Mouse (Mus musculus): Measurements from ENCODE around the gene Ctcf. TPM values are rescaled to one million over a fixed set of nuclear protein-coding genes. Genes with fewer than 3 reads are reported as not detected.

Gene Ctcf
- polyA plus RNA-seq, 1 experiment from 2014 or later, result 134 TPM

DNA sequence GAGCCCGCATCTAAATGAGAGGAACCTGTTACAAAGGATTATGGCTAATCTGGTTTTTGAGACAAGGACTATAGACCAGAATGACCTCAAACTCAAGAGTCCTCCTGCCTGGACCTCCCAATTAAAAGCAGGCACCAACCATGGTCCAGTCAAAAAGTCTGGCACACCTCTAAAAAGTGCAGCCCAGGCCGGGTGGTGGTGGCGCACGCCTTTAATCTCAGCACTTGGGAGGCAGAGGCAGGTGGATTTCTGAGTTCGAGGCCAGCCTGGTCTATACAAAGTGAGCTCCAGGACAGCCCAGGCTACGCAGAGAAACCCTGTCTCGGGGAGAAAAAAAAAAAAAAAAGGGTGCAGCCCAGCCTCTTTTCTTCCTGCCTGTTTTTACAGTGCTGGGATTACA lies 49.0 kb downstream of the Ctcf start:
- WGBS, result 72% methylated on average over 7 of the region's 7 CpGs
- peak overlapping the region; percentile 57 for H3K4me2 ChIP-seq
- H3K36me3 ChIP-seq, result peaks cover 46% of the 10 kb centered on the region

DNA sequence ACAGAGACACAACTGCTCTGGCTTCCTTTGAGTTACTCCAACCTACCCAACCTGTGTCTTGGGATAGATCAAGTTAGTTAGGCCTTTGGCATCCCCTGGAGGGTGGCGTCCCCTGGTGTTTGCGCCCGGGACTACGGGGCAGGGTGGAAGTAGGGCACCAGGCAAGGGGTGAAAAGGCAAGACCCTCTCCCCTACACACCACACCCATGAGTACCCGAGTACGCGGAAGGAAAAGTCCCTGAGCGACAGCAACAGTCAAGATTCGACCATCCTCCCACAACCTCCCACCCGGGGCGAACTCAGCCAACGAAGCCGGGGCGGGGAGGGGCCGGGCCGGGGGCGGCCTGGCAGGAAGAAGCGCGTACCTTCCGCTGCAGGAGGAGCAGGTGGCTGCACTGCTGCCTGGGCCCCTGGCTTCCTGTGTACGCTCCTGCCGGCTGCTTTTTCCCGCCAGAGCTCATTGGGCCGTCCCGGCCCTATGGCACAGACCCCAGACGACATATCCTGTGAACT lies 49.5 kb downstream of the Ctcf start, which contains the start of gene Carmil2:
Gene Carmil2, plus strand, starts transcription at position 479 of the 513 bp plus-strand sequence.
- Histone ChIP-seq H3K4me2 (peak within 1 kb of the TSS; percentile 57), H3K4me3 (replicated peaks) (peak within 1 kb of the TSS; percentile 22), H3K4me1 (peaks cover 14% of the 10 kb centered on the region), H3K36me3 (peaks cover 41% of the 10 kb centered on the region), H3K9ac (peak within 1 kb of the TSS; percentile 15; the same call in 1 of the 2 replicates), H3K9me3 (replicated peaks) (no peaks in the 10 kb centered on the region), H3K27me3 (no peaks in the 10 kb centered on the region), H3K27ac (no peak within 1 kb of the TSS)
- ATAC-seq (replicated peaks; ENCODE audit: low FRiP score), result peak; percentile 38
- WGBS, result 7% methylated on average over 26 of the region's 26 CpGs

More for the DNA sequence above, 49.0 kb downstream of the Ctcf start:
- H3K27me3 ChIP-seq, result no peaks in the 10 kb centered on the region
- H3K27ac ChIP-seq, result no peak overlapping the region
- ATAC-seq (replicated peaks; ENCODE audit: low FRiP score), result no peak
- H3K4me1 ChIP-seq, result peaks cover 14% of the 10 kb centered on the region
- H3K9ac ChIP-seq, result 0 out of 2 replicates have a peak overlapping the region, but pooled peaks have one; percentile 15
- peak overlapping the region; percentile 22; the same call in 1 of the 2 replicates for H3K4me3 ChIP-seq (replicated peaks)
- H3K9me3 ChIP-seq (replicated peaks), result no peaks in the 10 kb centered on the region

GRCm38 (mm10) chr8:105686551-105686950 lies 50.2 kb downstream of the Ctcf start:
- Histone ChIP-seq H3K27me3 (no peaks in the 10 kb centered on the region), H3K9me3 (replicated peaks) (no peaks in the 10 kb centered on the region), H3K4me1 (peaks cover 14% of the 10 kb centered on the region), H3K9ac (no peak overlapping the region), H3K27ac (no peak overlapping the region), H3K4me2 (peak overlapping the region; percentile 57; the same call in 1 of the 2 replicates), H3K4me3 (replicated peaks) (no peak overlapping the region), H3K36me3 (peaks cover 34% of the 10 kb centered on the region)
- no peak for ATAC-seq (replicated peaks; ENCODE audit: low FRiP score)
- 57% methylated on average over 6 of the region's 6 CpGs for WGBS

DNA sequence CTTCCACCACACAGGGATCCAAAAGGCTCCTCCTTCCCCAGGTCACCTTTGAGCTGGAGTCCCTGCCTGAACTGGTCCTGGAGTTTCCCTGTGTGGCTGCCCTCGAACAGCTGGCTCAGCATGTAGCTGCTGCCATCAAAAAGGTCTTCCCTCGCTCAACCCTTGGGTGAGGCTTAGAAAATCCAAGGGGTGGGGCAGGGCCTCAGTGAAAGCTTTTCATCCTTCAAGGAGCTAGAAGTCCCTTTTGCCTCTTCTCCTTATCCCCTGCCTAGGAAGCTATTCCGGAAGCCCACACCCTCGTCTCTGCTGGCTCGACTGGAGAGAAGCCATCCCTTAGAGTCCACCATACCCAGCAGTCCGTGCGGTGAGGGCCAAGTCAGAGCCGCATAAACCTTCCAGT lies 51.1 kb downstream of the Ctcf start:
- H3K27ac ChIP-seq, result no peak overlapping the region
- no peak overlapping the region for H3K4me2 ChIP-seq
- no peaks in the 10 kb centered on the region for H3K9me3 ChIP-seq (replicated peaks)
- peaks cover 14% of the 10 kb centered on the region for H3K4me1 ChIP-seq
- H3K9ac ChIP-seq, result no peak overlapping the region
- no peaks in the 10 kb centered on the region for H3K27me3 ChIP-seq
- no peak overlapping the region for H3K4me3 ChIP-seq (replicated peaks)
- peaks cover 25% of the 10 kb centered on the region for H3K36me3 ChIP-seq
- 70% methylated on average over 8 of the region's 8 CpGs for WGBS
- ATAC-seq (replicated peaks; ENCODE audit: low FRiP score), result no peak

- H3K9ac ChIP-seq, result no peak overlapping the region
- ATAC-seq (replicated peaks; ENCODE audit: low FRiP score), result no peak
- no peak overlapping the region for H3K4me2 ChIP-seq
- WGBS, result 78% methylated on average over 14 of the region's 14 CpGs
- H3K27me3 ChIP-seq, result no peaks in the 10 kb centered on the region
- H3K4me1 ChIP-seq, result peaks cover 14% of the 10 kb centered on the region
- H3K9me3 ChIP-seq (replicated peaks), result no peaks in the 10 kb centered on the region
- peaks cover 22% of the 10 kb centered on the region for H3K36me3 ChIP-seq
- no peak overlapping the region for H3K27ac ChIP-seq
- H3K4me3 ChIP-seq (replicated peaks), result no peak overlapping the region
These were observed 51.9 kb downstream of the Ctcf start for GRCm38 (mm10) chr8:105688242-105688752.

- ATAC-seq (replicated peaks; ENCODE audit: low FRiP score), result no peak
These were observed 53.1 kb downstream of the Ctcf start for GRCm38 (mm10) chr8:105689256-105689982.

GRCm38 (mm10) chr8:105689983-105690360 lies 53.6 kb downstream of the Ctcf start:
- Histone ChIP-seq H3K9me3 (replicated peaks) (no peaks in the 10 kb centered on the region), H3K27ac (no peak overlapping the region), H3K27me3 (peaks cover 3% of the 10 kb centered on the region), H3K9ac (no peak overlapping the region), H3K4me1 (peaks cover 27% of the 10 kb centered on the region), H3K4me3 (replicated peaks) (no peak overlapping the region), H3K4me2 (no peak overlapping the region), H3K36me3 (peaks cover 6% of the 10 kb centered on the region; the same call in 1 of the 2 replicates)
- WGBS, result 90% methylated on average over 9 of the region's 9 CpGs
- ATAC-seq (replicated peaks; ENCODE audit: low FRiP score), result no peak

More at GRCm38 (mm10) chr8:105689256-105689982, 53.1 kb downstream of the Ctcf start:
- Histone ChIP-seq H3K9ac (no peak overlapping the region), H3K4me3 (replicated peaks) (no peak overlapping the region), H3K27me3 (no peaks in the 10 kb centered on the region), H3K9me3 (replicated peaks) (no peaks in the 10 kb centered on the region), H3K36me3 (peaks cover 11% of the 10 kb centered on the region), H3K27ac (no peak overlapping the region), H3K4me2 (no peak overlapping the region), H3K4me1 (peaks cover 24% of the 10 kb centered on the region)
- 67% methylated on average over 35 of the region's 35 CpGs for WGBS

- Histone ChIP-seq H3K36me3 (peaks cover 6% of the 10 kb centered on the region; the same call in 1 of the 2 replicates), H3K9ac (no peak overlapping the region), H3K4me1 (peaks cover 17% of the 10 kb centered on the region), H3K4me3 (replicated peaks) (no peak overlapping the region), H3K4me2 (no peak overlapping the region), H3K27me3 (peaks cover 6% of the 10 kb centered on the region), H3K9me3 (replicated peaks) (no peaks in the 10 kb centered on the region), H3K27ac (no peak overlapping the region)
- ATAC-seq (replicated peaks; ENCODE audit: low FRiP score), result no peak
- WGBS, result 85% methylated on average over 14 of the region's 14 CpGs
These were observed 54.6 kb downstream of the Ctcf start for GRCm38 (mm10) chr8:105690978-105691377.

- no peak overlapping the region for H3K4me2 ChIP-seq
- peaks cover 6% of the 10 kb centered on the region for H3K27me3 ChIP-seq
- 94% methylated on average over 11 of the region's 11 CpGs for WGBS
- H3K9ac ChIP-seq, result no peak overlapping the region
- no peak for ATAC-seq (replicated peaks; ENCODE audit: low FRiP score)
- H3K4me1 ChIP-seq, result peaks cover 15% of the 10 kb centered on the region
- no peak overlapping the region for H3K27ac ChIP-seq
- peaks cover 22% of the 10 kb centered on the region for H3K36me3 ChIP-seq
- H3K9me3 ChIP-seq (replicated peaks), result no peaks in the 10 kb centered on the region
- no peak overlapping the region for H3K4me3 ChIP-seq (replicated peaks)
These were observed 56.2 kb downstream of the Ctcf start for GRCm38 (mm10) chr8:105692449-105693182.

GRCm38 (mm10) chr8:105693648-105694047 lies 57.3 kb downstream of the Ctcf start:
- 3% methylated on average over 28 of the region's 30 CpGs for WGBS
- Histone ChIP-seq H3K4me2 (peak overlapping the region; percentile 94), H3K36me3 (peaks cover 32% of the 10 kb centered on the region), H3K4me1 (peaks cover 15% of the 10 kb centered on the region), H3K27me3 (peaks cover 6% of the 10 kb centered on the region), H3K27ac (no peak overlapping the region), H3K9me3 (replicated peaks) (no peaks in the 10 kb centered on the region), H3K4me3 (replicated peaks) (peak overlapping the region; percentile 48), H3K9ac (peak overlapping the region; percentile 34)
- peak; percentile 61 for ATAC-seq (replicated peaks; ENCODE audit: low FRiP score)

DNA sequence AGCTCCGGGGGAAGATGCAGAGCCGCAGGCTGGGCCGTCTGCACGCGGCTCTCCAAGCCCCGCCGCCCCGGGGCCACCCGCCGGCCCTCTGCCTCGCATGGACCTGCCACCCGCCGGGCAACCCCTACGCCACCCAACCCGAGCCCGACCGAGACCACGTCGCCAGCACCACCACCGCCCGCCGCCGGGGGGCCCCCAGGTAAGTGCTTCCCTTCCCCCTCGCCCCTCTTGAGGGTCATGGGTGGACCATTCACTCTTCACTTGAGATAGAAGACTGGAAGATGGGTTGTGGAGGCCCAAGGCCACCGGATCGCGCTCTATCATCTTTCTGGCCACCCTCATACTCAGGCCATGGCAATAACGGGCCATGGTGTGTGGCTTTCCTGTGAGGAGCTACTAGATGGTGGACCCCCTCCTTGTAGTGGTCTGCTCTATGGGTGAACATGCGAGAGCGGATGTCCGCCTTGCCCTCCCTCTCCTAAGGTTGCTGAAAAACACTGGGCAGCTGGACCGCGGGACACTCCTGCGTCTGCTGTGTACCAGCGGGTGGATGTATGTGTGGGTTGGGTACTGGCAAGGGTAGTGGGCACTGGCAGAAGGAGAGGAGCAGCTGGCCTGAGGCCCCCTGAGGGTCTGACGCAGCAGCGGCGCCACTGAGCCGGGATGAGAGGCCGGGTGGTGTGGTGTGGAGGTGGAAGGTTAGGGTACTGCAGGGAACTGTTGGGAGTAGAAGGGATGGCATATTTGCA lies 57.9 kb downstream of the Ctcf start:
- peaks cover 15% of the 10 kb centered on the region for H3K4me1 ChIP-seq
- H3K9me3 ChIP-seq (replicated peaks), result no peaks in the 10 kb centered on the region
- peak overlapping the region; percentile 34 for H3K9ac ChIP-seq
- no peak overlapping the region for H3K27ac ChIP-seq
- peak overlapping the region; percentile 48 for H3K4me3 ChIP-seq (replicated peaks)
- ATAC-seq (replicated peaks; ENCODE audit: low FRiP score), result peak; percentile 38; the same call in 1 of the 2 replicates
- WGBS, result 6% methylated on average over 40 of the region's 40 CpGs
- peak overlapping the region; percentile 94 for H3K4me2 ChIP-seq
- peaks cover 6% of the 10 kb centered on the region for H3K27me3 ChIP-seq
- H3K36me3 ChIP-seq, result peaks cover 35% of the 10 kb centered on the region

Data from kidney, embryonic 15.5 days (tissue).